Mouse (Mus musculus): Measurements from ENCODE around the gene Gm1113.

DNA sequence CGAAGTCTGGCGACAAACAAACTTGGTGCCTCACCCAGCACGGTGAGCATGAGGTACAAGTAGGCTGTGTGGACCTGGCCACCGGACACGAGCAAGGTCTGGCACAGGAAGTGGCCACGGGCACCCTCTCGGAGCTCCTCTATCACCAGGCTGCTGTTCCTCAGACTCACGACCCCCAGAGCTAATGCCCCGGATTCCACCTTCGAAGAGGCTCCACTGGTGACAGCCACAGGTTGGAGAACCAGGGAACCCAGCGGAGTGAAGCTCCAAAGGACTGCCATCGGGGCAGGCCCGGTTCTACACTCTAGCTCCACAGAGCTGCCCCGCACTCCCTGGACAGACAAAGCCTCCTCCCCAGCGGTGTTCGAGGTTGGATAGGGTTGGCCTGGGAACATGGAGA lies 1.4 kb downstream of the Gm1113 start:
- TF ChIP-seq CTCF (IDR thresholded peaks at IDR 0.05; ENCODE audit: borderline replicate concordance, extremely low read depth, insufficient read depth, insufficient read length) (no peak), POLR2A (IDR thresholded peaks at IDR 0.05; ENCODE audit: borderline replicate concordance, extremely low read depth, insufficient read depth, insufficient read length, poor library complexity, severe bottlenecking) (no peak)
